Mouse (Mus musculus) hindbrain, embryonic 15.5 days (tissue): ENCODE measurements around the gene Zdhhc24. TPM values are rescaled to one million over a fixed set of nuclear protein-coding genes. Genes with fewer than 3 reads are reported as not detected.

Experiments
- ATAC-seq: fragments of 200-750 bp; cut with Nextera tagmentation; 2 replicates; pipeline ENCODE4 v1.8.0; 2017; ENCODE audit warnings: low read depth, moderate number of reproducible peaks, moderate TSS enrichment; ENCODE audit not compliant: low FRiP score
- H3K27ac ChIP-seq: fragments of 300-500 bp; sonication (generic); replicated peaks from 2 replicates; pipeline ENCODE4 v1.5.1; 2015; ENCODE audit warnings: mild to moderate bottlenecking, inconsistent platforms
- H3K27me3 ChIP-seq: fragments of 300-500 bp; sonication (generic); 2 replicates; pipeline ENCODE4 v1.6.1; 2015; ENCODE audit warnings: control low read depth, inconsistent platforms
- H3K36me3 ChIP-seq: fragments of 300-500 bp; sonication (generic); 2 replicates; pipeline ENCODE4 v1.6.1; 2015; ENCODE audit warnings: control low read depth, inconsistent platforms
- H3K4me1 ChIP-seq: fragments of 300-500 bp; sonication (generic); replicated peaks from 2 replicates; pipeline ENCODE4 v1.6.1; 2015; ENCODE audit warnings: control low read depth, inconsistent platforms
- H3K4me2 ChIP-seq: fragments of 300-500 bp; sonication (generic); 2 replicates; pipeline ENCODE4 v1.6.1; 2015; ENCODE audit warnings: moderate library complexity, mild to moderate bottlenecking, inconsistent platforms
- H3K4me3 ChIP-seq: fragments of 300-500 bp; sonication (generic); 2 replicates; pipeline ENCODE4 v1.5.1; 2015; ENCODE audit warnings: mild to moderate bottlenecking, inconsistent platforms
- H3K9ac ChIP-seq: fragments of 300-500 bp; sonication (generic); 2 replicates; pipeline ENCODE4 v1.6.1; 2015; ENCODE audit warnings: inconsistent platforms
- H3K9me3 ChIP-seq: fragments of 300-500 bp; sonication (generic); 2 replicates; pipeline ENCODE4 v1.6.1; 2016; ENCODE audit warnings: control low read depth, inconsistent platforms
- WGBS: fragments of 180-500 bp; shearing (Covaris S2); methylation state at CpG from one replicate; pipeline ENCODE4 v1.1.7; 2015; 5-methylcytosine and 5-hydroxymethylcytosine counted together
- polyA plus RNA-seq: library from polyadenylated mRNA; unstranded; fragments of >200 nt; fragmentation: Nextera tagmentation; extraction: Ambion mirVana; gene quantifications from 2 replicates; pipeline ENCODE4 v1.2.1, GENCODE M21; 2015

Zdhhc24 gene
- 23.3 and 24.1 TPM in 2 replicates for polyA plus RNA-seq

DNA sequence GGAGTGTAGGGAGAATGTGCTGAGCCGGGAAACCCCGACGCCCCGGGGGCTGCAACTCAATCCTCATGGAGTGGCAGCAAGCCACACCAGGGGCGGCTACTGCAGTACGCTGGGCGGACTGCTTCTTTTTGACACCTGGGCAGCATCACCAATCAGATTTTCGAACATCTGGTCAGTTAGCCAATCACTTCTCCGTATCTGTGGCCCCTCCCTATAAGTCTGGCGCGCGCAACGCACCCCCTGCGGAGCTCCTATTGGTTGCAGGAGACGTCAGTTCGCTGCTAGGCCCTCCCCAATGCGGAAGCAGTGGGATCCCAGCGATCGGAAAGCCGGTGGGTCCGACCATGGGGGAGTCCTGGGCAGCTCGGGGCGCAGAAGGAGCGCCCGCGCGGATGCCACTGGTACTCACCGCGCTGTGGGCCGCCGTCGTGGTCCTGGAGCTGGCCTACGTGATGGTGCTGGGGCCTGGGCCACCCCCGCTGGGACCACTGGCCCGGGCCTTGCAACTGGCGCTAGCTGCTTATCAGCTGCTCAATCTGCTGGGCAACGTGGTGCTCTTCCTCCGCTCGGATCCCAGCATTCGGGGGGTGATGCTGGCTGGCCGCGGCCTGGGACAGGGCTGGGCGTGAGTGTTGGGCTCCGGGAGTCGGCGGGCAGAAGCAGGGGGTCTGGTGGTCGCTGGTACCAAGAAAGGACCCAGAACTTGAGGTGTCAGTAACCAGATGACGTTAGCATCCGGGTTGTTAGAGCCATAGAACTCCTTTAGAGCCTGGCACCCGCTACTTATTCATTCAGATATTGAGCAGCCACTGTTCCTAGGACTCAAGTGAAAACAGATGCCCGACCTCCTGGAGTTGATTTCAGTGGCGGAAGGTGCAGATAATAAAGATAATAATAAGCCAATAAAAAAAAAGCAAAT is at the start of gene Zdhhc24:
Gene Zdhhc24, plus strand, starts transcription at position 264 of the 919 bp plus-strand sequence.
- WGBS: 1% methylated on average over 52 of the region's 52 CpGs
- H3K4me3 ChIP-seq: peak within 1 kb of the TSS; percentile 72
- H3K4me1 ChIP-seq: peaks cover 22% of the 10 kb centered on the region
- H3K27me3 ChIP-seq: 0 out of 2 replicates have a peak, but pooled peaks cover 3% of the 10 kb centered on the region
- H3K27ac ChIP-seq: peak within 1 kb of the TSS; percentile 81
- H3K4me2 ChIP-seq: peak within 1 kb of the TSS; percentile 81
- peak within 1 kb of the TSS; percentile 83 for H3K9ac ChIP-seq
- 0 out of 2 replicates have a peak, but pooled peaks cover 2% of the 10 kb centered on the region for H3K36me3 ChIP-seq
- no peaks in the 10 kb centered on the region for H3K9me3 ChIP-seq
- ATAC-seq: peak; percentile 98

DNA sequence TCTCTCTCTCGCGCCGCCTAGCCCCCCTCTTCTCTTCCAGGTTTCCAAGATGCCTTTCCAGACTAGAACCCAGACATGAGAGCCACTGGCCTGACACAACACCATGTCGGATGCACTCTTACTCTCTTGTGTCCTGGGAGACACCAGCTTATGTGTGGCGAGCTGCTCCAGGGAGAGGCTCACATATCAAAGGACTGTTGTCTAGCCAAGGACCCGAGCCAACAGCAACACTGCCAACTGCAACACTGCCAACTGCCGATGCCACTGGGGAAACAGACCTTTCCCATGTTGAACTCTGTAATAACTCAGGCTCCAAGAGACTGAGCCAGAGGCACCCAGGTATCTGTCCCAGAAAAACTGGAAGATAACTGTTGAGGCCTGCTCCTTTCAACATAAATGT is 49.3 kb upstream of the Zdhhc24 start:
- Histone ChIP-seq H3K36me3 (peaks cover 8% of the 10 kb centered on the region), H3K4me1 (no peaks in the 10 kb centered on the region), H3K4me3 (no peak overlapping the region), H3K27ac (no peak overlapping the region), H3K9ac (no peak overlapping the region), H3K9me3 (no peaks in the 10 kb centered on the region), H3K4me2 (peak overlapping the region; percentile 3; the same call in 1 of the 2 replicates), H3K27me3 (no peaks in the 10 kb centered on the region)
- 69% methylated on average over 7 of the region's 7 CpGs for WGBS
- 0 out of 2 replicates have a peak, but pooled peaks have one; percentile 45 for ATAC-seq

DNA sequence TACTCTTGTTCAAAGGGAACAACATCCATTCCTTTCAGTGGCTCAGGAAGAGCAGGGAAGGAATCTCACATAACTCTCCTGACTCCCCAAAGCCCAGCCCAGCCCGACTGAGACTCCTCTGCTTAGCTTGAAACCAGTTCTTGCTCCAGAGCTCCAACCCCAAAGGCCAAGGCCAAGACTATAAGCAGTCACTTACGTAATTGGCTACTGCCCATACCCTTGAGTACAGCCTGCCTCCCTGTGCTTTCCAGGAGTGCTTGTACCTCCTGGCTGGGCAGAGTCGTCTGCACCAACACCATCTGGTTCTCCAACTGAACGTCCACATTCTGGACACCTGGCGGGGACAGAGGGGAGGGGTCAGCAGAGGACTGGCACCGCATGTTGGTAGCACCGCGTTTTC is 44.5 kb upstream of the Zdhhc24 start:
- Histone ChIP-seq H3K4me3 (no peak overlapping the region), H3K9ac (no peak overlapping the region), H3K36me3 (peaks cover 6% of the 10 kb centered on the region; the same call in 1 of the 2 replicates), H3K4me2 (no peak overlapping the region), H3K27ac (no peak overlapping the region), H3K9me3 (no peaks in the 10 kb centered on the region), H3K4me1 (peaks cover 11% of the 10 kb centered on the region), H3K27me3 (no peaks in the 10 kb centered on the region)
- ATAC-seq: no peak
- 88% methylated on average over 8 of the region's 8 CpGs for WGBS

DNA sequence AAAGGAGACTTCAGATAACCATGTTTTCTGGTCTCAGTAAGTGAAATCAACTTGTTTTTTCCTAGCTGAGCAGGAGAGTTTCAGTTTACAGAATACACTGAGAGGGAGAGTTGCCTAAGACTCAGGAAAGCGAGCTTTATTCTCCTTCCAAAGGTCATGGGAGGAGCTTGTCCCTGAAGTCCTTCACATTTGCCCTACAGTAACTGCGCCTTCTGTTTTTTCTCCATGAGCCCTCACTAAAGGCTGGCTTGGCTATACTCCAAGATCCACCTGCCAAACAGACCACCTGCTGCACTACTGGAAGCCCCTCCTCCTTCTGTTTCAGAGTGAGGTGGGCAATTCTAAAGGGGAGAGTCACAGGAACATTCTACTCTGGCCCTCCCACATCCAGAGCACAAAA is 42.4 kb upstream of the Zdhhc24 start:
- Histone ChIP-seq H3K4me3 (no peak overlapping the region), H3K27ac (no peak overlapping the region), H3K9ac (no peak overlapping the region), H3K36me3 (peaks cover 6% of the 10 kb centered on the region; the same call in 1 of the 2 replicates), H3K4me2 (no peak overlapping the region), H3K27me3 (peaks cover 14% of the 10 kb centered on the region), H3K4me1 (peaks cover 17% of the 10 kb centered on the region), H3K9me3 (no peaks in the 10 kb centered on the region)
- WGBS: 76% methylated on average over 2 of the region's 2 CpGs
- no peak for ATAC-seq

DNA sequence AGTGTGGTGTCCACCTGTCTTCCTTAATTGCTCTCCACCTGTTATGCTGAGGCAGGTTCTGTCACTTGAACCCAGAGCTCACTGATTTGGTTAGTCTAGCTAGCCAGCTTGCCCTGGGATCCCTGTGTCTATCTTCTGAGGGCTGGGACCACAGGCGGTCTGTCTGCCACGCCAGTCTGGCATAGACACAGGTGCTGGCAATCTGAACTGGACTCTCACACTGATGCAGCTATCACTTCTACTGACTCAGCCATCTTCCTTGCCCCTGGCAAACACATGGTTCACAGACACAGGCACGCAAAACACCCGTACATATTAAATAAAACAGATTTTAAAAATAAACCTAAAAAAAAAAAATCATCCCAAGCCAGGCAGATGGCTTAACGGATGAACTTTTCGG is 41.4 kb upstream of the Zdhhc24 start:
- 95% methylated on average over 6 of the region's 6 CpGs for WGBS
- H3K4me1 ChIP-seq: peaks cover 17% of the 10 kb centered on the region
- H3K36me3 ChIP-seq: peaks cover 6% of the 10 kb centered on the region; the same call in 1 of the 2 replicates
- H3K9ac ChIP-seq: no peak overlapping the region
- no peaks in the 10 kb centered on the region for H3K9me3 ChIP-seq
- no peak overlapping the region for H3K4me3 ChIP-seq
- no peak for ATAC-seq
- H3K4me2 ChIP-seq: no peak overlapping the region
- no peak overlapping the region for H3K27ac ChIP-seq
- peaks cover 23% of the 10 kb centered on the region for H3K27me3 ChIP-seq

DNA sequence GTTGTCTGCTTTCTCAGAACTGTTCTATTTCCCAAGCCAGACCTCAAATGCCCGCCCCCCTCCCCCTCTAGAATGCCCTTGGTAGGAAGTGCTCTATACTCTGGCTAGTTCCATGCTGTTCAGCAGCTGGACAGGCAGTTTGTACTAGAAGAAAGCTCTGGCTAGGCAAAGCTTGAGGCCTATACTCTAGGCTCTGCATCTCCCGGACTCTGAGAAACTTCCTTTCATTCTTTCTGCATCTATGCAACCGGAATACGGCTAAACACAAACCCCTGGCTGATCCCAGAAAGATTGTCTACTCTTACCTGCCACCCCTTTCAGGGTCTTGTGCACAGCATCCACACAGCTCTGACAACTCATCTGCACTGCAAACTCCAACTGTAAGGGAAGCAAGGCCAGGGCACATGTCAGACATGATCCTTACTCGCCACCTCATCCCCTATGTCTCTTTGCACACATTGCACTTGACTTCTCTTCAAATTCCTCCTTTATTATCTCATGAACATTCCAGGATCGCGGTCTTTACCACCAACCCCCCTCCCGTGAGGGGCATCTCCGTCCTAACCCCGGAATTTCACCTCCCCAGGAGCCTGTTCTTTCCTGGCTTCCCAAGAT is 39.8 kb upstream of the Zdhhc24 start:
- Histone ChIP-seq H3K9me3 (no peaks in the 10 kb centered on the region), H3K4me3 (peak overlapping the region; percentile 56), H3K27me3 (peaks cover 23% of the 10 kb centered on the region), H3K4me1 (peaks cover 17% of the 10 kb centered on the region), H3K27ac (no peak overlapping the region), H3K9ac (peak overlapping the region; percentile 60), H3K36me3 (no peaks in the 10 kb centered on the region), H3K4me2 (peak overlapping the region; percentile 95)
- no peak for ATAC-seq
- 36% methylated on average over 10 of the region's 10 CpGs for WGBS

DNA sequence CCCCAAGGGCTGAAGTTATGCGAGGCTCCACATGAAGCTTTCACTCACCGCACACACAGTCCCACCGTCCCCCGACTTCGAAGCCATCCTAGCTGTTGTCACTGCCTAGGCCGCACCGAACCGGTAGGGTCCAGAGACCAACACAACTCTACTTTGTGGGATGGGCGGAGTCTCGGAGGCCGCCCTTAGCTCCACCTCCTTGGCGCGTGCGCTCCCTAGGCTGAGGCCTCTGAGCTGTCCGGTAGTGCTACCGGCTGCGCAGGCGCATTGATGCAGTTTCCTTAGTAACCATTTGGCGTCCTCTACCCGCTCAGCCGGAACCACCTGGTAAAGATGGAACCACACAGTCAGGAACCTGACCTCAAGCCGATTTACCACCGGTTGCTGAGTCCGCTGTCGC is 39.3 kb upstream of the Zdhhc24 start, which contains the start of the genes Ccs and Ccdc87:
Gene Ccs, minus strand, starts transcription at position 184 of the 400 bp plus-strand sequence.
Gene Ccdc87, plus strand, starts transcription at position 218 of the 400 bp plus-strand sequence.
- Histone ChIP-seq H3K9me3 (no peaks in the 10 kb centered on the region), H3K4me1 (peaks cover 17% of the 10 kb centered on the region), H3K4me3 (peak within 1 kb of the TSS; percentile 56), H3K27ac (no peak within 1 kb of the TSS), H3K4me2 (peak within 1 kb of the TSS; percentile 95), H3K27me3 (peaks cover 23% of the 10 kb centered on the region), H3K9ac (peak within 1 kb of the TSS; percentile 60), H3K36me3 (no peaks in the 10 kb centered on the region)
- peak; percentile 98 for ATAC-seq
- WGBS: under 1% methylated on average over 25 of the region's 25 CpGs

DNA sequence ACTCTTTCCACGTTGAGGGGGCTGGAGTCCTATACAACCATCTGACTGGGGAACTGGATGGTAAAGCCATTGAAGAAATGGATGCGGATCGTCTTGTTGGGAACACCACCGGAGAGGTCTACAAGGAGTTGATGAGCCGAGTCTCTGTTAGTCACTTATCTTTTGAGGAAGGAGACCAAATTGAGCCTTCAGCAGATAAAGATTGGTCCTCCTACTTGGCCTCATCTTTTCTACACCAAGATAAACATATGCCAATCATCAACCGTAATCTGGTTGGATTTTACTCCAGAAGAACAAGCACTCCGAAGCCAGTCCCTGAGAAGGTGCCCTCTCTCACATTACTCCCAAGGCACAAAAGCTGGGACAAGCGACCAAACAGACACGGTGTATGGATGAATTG is 37.6 kb upstream of the Zdhhc24 start:
- Histone ChIP-seq H3K36me3 (no peaks in the 10 kb centered on the region), H3K4me1 (peaks cover 17% of the 10 kb centered on the region), H3K4me2 (no peak overlapping the region), H3K27ac (no peak overlapping the region), H3K4me3 (no peak overlapping the region), H3K27me3 (peaks cover 23% of the 10 kb centered on the region), H3K9ac (no peak overlapping the region), H3K9me3 (no peaks in the 10 kb centered on the region)
- WGBS: 87% methylated on average over 9 of the region's 9 CpGs
- no peak for ATAC-seq

DNA sequence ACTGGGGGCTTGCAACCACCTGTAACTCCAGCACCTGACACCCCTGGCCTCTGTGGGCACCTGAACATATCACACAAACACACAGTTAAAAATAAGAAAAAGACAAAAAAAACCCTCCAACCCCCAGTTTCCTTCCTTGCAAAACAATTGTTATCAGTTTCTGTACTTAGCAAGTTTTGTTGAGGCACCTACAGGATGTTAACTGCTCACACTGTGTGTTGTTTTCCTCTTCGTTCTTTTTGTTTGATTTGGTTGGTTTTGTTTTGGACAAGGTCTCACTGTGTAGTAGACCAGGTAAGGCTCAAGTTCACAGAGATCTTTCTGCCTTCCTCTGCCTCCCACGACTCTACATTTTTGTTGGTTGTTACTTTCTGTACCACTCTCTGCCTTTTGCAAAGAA is 35.9 kb upstream of the Zdhhc24 start:
- ATAC-seq: no peak
- 77% methylated on average over 2 of the region's 2 CpGs for WGBS

DNA sequence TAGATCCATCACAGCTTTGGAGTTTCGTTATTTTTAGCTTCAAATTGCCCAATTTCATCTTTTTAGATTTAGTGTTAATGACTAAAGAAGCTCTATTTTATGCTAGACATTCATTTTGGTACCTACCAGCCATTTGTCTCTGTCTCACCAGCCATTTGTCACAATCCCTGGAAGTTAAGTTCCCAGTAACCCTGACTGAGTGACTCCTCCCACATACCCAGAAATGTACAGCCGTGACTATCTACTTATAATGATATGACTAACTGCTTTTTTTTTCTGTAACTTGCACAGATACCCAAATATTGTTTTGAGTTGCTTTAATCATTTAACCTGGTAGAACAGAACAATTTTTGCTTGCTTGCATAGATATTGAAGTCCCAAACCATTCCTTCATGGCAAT is 32.6 kb upstream of the Zdhhc24 start:
- no peaks in the 10 kb centered on the region for H3K4me1 ChIP-seq
- ATAC-seq: no peak
- no peak overlapping the region for H3K4me3 ChIP-seq
- no peak overlapping the region for H3K27ac ChIP-seq
- no peaks in the 10 kb centered on the region for H3K9me3 ChIP-seq
- WGBS: 84% methylated on average over 2 of the region's 2 CpGs
- no peak overlapping the region for H3K4me2 ChIP-seq
- no peak overlapping the region for H3K9ac ChIP-seq
- H3K27me3 ChIP-seq: peaks cover 12% of the 10 kb centered on the region
- no peaks in the 10 kb centered on the region for H3K36me3 ChIP-seq

More for the DNA sequence above, 35.9 kb upstream of the Zdhhc24 start:
- Histone ChIP-seq H3K9ac (no peak overlapping the region), H3K4me2 (no peak overlapping the region), H3K36me3 (no peaks in the 10 kb centered on the region), H3K27me3 (peaks cover 23% of the 10 kb centered on the region), H3K4me1 (peaks cover 17% of the 10 kb centered on the region), H3K9me3 (no peaks in the 10 kb centered on the region), H3K4me3 (no peak overlapping the region), H3K27ac (no peak overlapping the region)

DNA sequence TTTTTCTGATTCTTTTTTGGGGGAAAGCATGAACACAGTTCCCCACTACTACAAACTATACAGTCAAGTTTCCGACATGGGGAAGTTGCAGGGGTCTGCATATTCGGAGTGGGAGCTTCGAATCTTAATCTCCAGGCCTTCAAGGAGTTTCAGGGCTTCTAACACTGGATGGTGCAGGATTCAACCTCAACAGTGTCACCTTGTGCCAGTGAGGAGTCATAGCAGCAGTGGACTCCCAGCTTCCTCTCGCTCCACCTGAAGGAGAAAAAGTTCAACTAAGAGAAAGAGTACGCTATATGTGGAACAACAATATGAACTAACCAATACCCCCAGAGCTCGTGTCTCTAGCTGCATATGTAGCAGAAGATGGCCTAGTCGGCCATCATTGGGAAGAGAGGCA is 31.0 kb upstream of the Zdhhc24 start:
- no peaks in the 10 kb centered on the region for H3K36me3 ChIP-seq
- H3K4me2 ChIP-seq: no peak overlapping the region
- H3K27me3 ChIP-seq: no peaks in the 10 kb centered on the region
- no peak overlapping the region for H3K9ac ChIP-seq
- no peak overlapping the region for H3K4me3 ChIP-seq
- no peak for ATAC-seq
- H3K9me3 ChIP-seq: no peaks in the 10 kb centered on the region
- no peak overlapping the region for H3K27ac ChIP-seq
- WGBS: 39% methylated on average over 7 of the region's 7 CpGs
- H3K4me1 ChIP-seq: no peaks in the 10 kb centered on the region

DNA sequence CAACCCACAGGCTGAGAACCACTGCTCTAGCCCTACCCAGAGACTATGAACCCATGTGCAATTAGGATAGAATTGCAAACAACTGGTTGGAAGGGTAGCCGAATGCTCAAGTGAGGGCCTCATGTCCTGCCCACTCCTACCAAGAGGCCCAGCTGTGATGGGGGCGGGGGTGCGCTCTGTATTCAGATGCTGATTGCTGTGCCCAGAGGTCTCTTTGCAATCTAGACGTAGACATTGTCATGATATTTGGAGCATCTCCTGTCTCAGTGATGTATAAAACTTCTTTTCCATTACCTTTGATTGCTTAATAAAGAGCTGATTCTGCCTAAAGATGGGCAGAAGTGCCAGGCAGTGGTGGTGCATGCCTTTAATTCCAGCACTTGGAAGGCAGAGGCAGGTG is 28.7 kb upstream of the Zdhhc24 start:
- Histone ChIP-seq H3K9ac (no peak overlapping the region), H3K27me3 (no peaks in the 10 kb centered on the region), H3K27ac (no peak overlapping the region), H3K9me3 (no peaks in the 10 kb centered on the region), H3K4me2 (no peak overlapping the region), H3K4me1 (peaks cover 4% of the 10 kb centered on the region), H3K36me3 (no peaks in the 10 kb centered on the region), H3K4me3 (no peak overlapping the region)
- 43% methylated on average over 4 of the region's 4 CpGs for WGBS
- no peak for ATAC-seq
